Mouse (Mus musculus): ENCODE measurements around the gene Cnpy2.

DNA sequence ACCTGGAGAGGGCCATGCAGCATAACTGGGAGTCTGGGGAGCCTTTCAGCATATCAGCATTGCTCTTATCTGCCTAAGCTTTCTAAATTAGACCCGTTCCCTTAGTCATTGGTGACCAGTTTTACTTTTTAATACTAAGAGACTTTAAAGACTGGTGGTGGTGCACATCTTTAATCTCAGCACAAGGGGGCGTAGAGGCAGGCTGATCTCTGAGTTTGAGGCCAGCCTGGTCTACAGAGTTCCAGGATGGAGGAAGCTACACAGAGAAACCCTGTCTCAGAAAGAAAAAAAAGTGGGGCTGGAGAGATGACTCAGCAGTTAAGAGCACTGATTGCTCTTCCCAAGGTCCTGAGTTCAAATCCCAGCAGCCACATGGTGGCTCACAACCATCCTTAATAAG, 18.0 kb downstream of the Cnpy2 start:
- TF ChIP-seq CTCF (IDR thresholded peaks at IDR 0.05; ENCODE audit: low read depth) (peak; percentile 64), EP300 (optimal IDR thresholded peaks at IDR 0.05) (no peak)
